10 mouse cellular contexts compared by ENCODE assay signal in the genomic region with DNA sequence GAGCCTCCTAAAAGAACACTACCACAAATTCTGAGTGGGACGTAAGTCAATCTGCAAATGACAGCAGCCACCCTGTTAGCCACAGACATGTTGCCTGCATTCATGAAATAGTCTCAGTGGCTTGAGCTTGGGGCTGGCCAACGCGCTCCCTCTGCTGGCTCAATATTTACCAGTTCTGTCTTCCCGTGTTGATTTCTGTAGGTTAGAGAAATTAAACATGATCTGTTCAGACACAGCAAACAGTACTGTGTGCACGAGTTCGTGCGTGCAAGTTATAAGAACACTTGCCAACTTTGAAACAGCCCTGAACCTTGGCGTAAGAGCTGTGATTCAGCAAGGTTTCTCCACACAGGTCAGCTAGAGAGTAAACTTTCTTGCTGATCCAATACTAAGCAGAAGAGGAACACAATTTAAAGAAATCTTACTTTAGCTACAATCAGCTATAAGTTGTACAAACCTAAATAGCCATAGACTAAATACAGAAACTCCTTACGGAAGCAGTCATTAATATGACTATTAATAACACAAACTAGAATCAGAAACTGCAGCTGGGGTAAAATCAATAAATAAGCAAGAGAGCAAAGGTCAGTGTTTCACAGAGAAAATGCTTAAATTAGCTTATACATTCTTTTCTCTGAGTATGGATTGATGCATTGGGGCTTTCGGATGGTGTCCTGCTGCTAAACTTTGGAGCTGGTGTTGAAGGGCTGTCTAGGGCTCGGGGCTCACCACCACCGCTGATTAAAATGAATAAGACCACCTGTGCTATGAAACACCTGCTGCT. TPM values are rescaled to one million over a fixed set of nuclear protein-coding genes. Genes with fewer than 3 reads are reported as not detected.
DNase-seq lines count a peak whose midpoint lies in the region; ATAC-seq lines count a peak whose summit lies in the region.
"Had no signal": no experiment of that assay in that cellular context is flagged by ENCODE, and none has a peak within 500 bp of the region (broad histone marks: within the 10 kb centered on the region; RNA-seq: fewer than 3 reads in every experiment).

No protein-coding gene starts in this region.

- no peak overlapping the region for H3K4me3 ChIP-seq in hindbrain, embryonic 10.5 days
- H3K4me3 ChIP-seq in hindbrain, embryonic 12.5 days: no peak overlapping the region
- H3K4me3 ChIP-seq in liver, embryonic 16.5 days (ENCODE audit: low read depth, low read length): no peak overlapping the region
- no peak overlapping the region for H3K4me3 ChIP-seq in stomach, embryonic 15.5 days (replicated peaks)

- H3K9me3 ChIP-seq in hindbrain, embryonic 10.5 days: no peaks in the 10 kb centered on the region
- no peaks in the 10 kb centered on the region for H3K9me3 ChIP-seq in hindbrain, embryonic 12.5 days (replicated peaks)
- H3K9me3 ChIP-seq in liver, embryonic 16.5 days (replicated peaks; ENCODE audit: control insufficient read depth, low read length): no peaks in the 10 kb centered on the region
- H3K9me3 ChIP-seq in stomach, embryonic 15.5 days: no peaks in the 10 kb centered on the region

- H3K27ac ChIP-seq in hindbrain, embryonic 10.5 days: no peak overlapping the region
- H3K27ac ChIP-seq in hindbrain, embryonic 12.5 days: no peak overlapping the region
- H3K27ac ChIP-seq in liver, embryonic 16.5 days (ENCODE audit: low read length): no peak overlapping the region
- H3K27ac ChIP-seq in stomach, embryonic 15.5 days: no peak overlapping the region

- H3K4me1 ChIP-seq in hindbrain, embryonic 10.5 days (replicated peaks): no peaks in the 10 kb centered on the region
- no peaks in the 10 kb centered on the region for H3K4me1 ChIP-seq in hindbrain, embryonic 12.5 days
- H3K4me1 ChIP-seq in liver, embryonic 16.5 days (ENCODE audit: control insufficient read depth, low read depth, low read length): no peaks in the 10 kb centered on the region
- no peaks in the 10 kb centered on the region for H3K4me1 ChIP-seq in stomach, embryonic 15.5 days

- H3K9ac ChIP-seq in hindbrain, embryonic 12.5 days: no peak overlapping the region
- H3K9ac ChIP-seq in liver, embryonic 16.5 days (ENCODE audit: low read depth, low read length): no peak overlapping the region
- no peak overlapping the region for H3K9ac ChIP-seq in stomach, embryonic 15.5 days

- no peaks in the 10 kb centered on the region for H3K36me3 ChIP-seq in hindbrain, embryonic 10.5 days
- H3K36me3 ChIP-seq in hindbrain, embryonic 12.5 days: no peaks in the 10 kb centered on the region
- no peaks in the 10 kb centered on the region for H3K36me3 ChIP-seq in liver, embryonic 16.5 days (ENCODE audit: control insufficient read depth, insufficient read depth)
- H3K36me3 ChIP-seq in stomach, embryonic 15.5 days: no peaks in the 10 kb centered on the region

- H3K4me2 ChIP-seq in hindbrain, embryonic 12.5 days (replicated peaks): no peak overlapping the region
- H3K4me2 ChIP-seq in liver, embryonic 16.5 days (ENCODE audit: low read depth, low read length): no peak overlapping the region
- no peak overlapping the region for H3K4me2 ChIP-seq in stomach, embryonic 15.5 days

- no peak for ATAC-seq in hindbrain, embryonic 12.5 days (ENCODE audit: low FRiP score)
- peak; percentile 39; the same call in 1 of the 2 replicates for ATAC-seq in liver, embryonic 16.5 days (ENCODE audit: low read depth)
- ATAC-seq in stomach, embryonic 15.5 days (ENCODE audit: insufficient read depth, low FRiP score, low read depth): peak; percentile 65; the same call in 1 of the 2 replicates
- ATAC-seq in erythroid progenitor cell, adult 5-6 weeks (replicated peaks; ENCODE audit: low FRiP score, poor library complexity, severe bottlenecking): no peak

- 72% methylated on average over 12 of the region's 12 CpGs for WGBS in hindbrain, embryonic 10.5 days
- WGBS in hindbrain, embryonic 12.5 days: 70% methylated on average over 12 of the region's 12 CpGs
- 51% methylated on average over 12 of the region's 12 CpGs for WGBS in liver, embryonic 16.5 days (ENCODE audit: insufficient replicate concordance)
- WGBS in stomach, embryonic 15.5 days: 25% methylated on average over 12 of the region's 12 CpGs

- DNase-seq in hindbrain, embryonic 10.5 days (ENCODE audit: low spot score): peak; percentile 30
- peak; percentile 14 for DNase-seq in R1 (ENCODE audit: low read depth, low spot score)
- peak; percentile 52 for DNase-seq in embryo, embryonic 11 days
- DNase-seq in kidney, postnatal 14 days: peak; percentile 13

- H3K27me3 ChIP-seq in hindbrain, embryonic 10.5 days (ENCODE audit: insufficient read depth, poor library complexity, severe bottlenecking): no peaks in the 10 kb centered on the region
- no peaks in the 10 kb centered on the region for H3K27me3 ChIP-seq in hindbrain, embryonic 12.5 days
- no peaks in the 10 kb centered on the region for H3K27me3 ChIP-seq in liver, embryonic 16.5 days (ENCODE audit: control insufficient read depth, insufficient read depth, low read depth, low read length)
- H3K27me3 ChIP-seq in stomach, embryonic 15.5 days (replicated peaks): no peaks in the 10 kb centered on the region

RNA-seq across cellular contexts. Expression of gene Tmprss15, which starts 31.9 kb away (rescaled TPM):
- not detected in 2 replicates for polyA plus RNA-seq in hindbrain, embryonic 10.5 days (2016; fragmentation: Nextera tagmentation; extraction: Ambion mirVana)
- not detected in 2 replicates for polyA plus RNA-seq in hindbrain, embryonic 12.5 days (2016; fragmentation: Nextera tagmentation; extraction: Ambion mirVana)
- not detected in 2 replicates for polyA plus RNA-seq in liver, embryonic 16.5 days (2015; fragmentation: Nextera tagmentation; extraction: Ambion mirVana)
- 0.03 TPM in 1 of 2 replicates, not detected in the other for polyA plus RNA-seq in stomach, embryonic 15.5 days (2015; fragmentation: Nextera tagmentation; extraction: Ambion mirVana)
- total RNA-seq in erythroid progenitor cell, adult 5-6 weeks (2015; ENCODE audit: low replicate concordance): not detected in 2 replicates
- total RNA-seq in erythroid progenitor cell, adult 5-6 weeks (2017; ENCODE audit: low replicate concordance): not detected in 2 replicates
- total RNA-seq: adrenal gland, postnatal 4 days; neutrophil, adult 5-6 weeks had no signal

Comparison
In these comparisons a context has a peak if more than half of its experiments do, and no peak if none do; other contexts are left out.
1. ATAC-seq: peak in liver, embryonic 16.5 days (single experiment) and stomach, embryonic 15.5 days (single experiment); none in hindbrain, embryonic 12.5 days (single experiment) and erythroid progenitor cell, adult 5-6 weeks (single experiment).
2. Peak in every context shown above with its lines, with median percentiles within 50 percentile points of each other: DNase-seq.